Mouse (Mus musculus) cerebellum, adult 8-10 months (tissue): ENCODE data around the gene Cdyl.
"Not testable (repeated sequence)": the region's sequence is repeated elsewhere in the genome, so short reads cannot be mapped to it uniquely, and the experiment has no call there.

Source experiments
- DNase-seq: peaks from one replicate; pipeline ENCODE4 v3.0.0; 2022

Gene Cdyl

DNA sequence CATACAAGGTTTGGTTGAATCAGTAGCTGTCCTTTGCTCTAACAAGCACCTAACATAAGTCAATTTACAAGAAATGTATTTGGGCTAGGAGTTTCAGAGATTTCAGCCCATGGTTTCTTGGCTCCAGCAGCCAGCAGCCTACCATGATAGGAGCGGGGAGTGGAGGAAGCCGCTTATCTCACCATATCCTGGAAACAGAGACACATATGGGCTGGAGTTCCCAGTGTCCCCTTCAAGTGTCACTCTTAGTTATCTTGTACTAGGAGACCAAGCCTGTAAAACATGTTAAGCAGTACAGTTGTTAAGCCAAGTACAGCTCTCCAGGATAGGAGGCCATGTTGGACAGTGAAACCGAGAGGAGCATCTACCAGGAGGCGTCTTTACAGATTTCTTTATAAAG, 147.9 kb downstream of the Cdyl start:
- no peak for DNase-seq

GRCm38 (mm10) chr13:35807940-35808339, 148.3 kb downstream of the Cdyl start:
- no peak for DNase-seq

DNA sequence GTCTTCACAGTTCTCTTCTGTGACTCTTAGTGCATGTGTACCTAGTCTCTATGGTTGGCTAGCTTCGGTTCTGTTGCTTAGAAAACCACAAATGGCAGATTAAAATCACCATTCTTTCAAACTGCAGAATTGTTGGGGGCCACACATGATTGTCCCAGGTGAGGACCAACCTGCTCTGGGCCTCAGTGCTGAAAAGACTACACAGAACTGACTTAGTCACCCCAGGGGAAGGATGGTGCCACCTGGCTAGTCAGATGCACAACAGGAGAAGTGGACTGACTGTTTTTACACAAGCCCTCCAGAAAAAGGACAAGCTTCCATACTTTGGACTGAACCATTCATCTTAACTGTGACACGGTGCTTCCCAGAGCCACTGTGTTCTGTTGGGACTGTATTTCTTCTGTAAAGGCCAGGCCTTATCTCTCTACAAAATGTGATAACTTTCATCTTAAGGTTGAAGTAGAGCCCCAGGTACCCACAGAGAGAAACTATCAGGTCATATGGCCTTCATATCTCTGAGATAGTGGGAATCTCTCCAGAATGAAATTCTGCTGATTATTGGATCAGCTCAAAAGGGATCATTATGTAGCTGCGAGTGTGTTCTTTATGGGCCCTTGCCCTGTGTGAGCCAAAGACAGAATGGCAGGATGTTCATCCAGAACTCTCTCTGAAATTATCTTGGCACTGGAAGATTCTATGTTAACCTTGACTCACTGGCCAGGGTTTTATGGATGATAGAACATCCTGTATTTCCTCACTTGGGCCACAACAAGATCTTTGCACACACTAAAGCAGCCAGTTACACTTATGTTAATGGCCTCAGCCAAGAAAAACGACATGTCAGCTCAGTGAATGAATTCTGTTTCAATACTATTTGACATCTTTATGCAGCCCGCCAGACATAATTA, 149.9 kb downstream of the Cdyl start:
- no peak for DNase-seq

- DNase-seq, result no peak
Measured at GRCm38 (mm10) chr13:35810160-35810537, 150.5 kb downstream of the Cdyl start.

DNA sequence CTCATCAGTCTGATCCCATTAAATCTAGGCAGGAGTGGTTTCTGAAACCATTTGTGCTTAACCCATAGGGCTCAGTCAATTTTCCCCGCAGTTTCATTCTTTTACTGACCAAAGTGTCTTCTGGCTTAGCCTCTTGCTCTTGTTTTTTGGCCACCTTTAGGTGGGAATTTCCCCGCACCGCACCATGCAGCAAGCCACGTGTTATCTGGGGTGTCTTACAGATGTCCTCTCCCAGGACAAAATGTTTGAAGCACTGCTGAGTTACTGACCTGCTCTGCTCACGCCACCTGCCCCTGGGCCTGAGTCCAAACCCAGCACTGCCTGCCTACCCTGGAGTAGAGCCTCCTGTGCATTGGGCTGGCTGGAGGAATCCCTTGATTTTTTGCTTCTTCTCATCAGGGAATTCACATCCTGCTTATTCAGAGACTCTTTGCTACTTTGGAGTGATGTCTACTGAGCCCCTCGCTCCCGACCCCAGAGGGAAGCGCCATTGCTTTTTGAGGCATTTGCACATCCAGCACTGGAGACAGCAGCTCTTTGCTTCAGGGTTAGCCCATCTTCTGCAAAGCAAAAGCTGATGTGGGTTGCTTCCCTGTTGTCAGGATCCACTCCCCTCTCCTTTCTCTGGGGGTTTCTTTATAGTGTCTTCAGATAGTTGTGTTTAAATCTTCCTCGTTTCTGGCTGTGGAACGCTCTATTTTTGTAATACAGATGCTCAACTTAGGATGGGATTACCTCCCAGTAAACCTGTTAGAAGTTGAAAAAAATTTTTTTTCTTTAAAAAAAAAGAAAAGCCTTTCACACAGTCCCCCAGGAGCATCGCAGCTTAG, 151.9 kb downstream of the Cdyl start:
- peak; percentile 38 for DNase-seq

DNA sequence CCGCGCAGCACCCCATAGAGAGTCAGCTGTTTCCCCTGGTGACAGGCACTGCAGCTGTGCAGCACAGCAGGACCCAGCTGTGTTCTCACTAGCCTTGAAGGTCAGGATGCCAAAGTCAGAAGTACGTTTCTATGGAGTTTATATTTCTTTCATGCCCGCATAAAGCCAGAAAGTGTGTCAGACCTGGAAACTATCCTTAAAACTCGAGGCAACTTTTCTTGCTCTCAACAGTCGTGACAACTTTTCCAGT, 152.5 kb downstream of the Cdyl start:
- no peak for DNase-seq

- DNase-seq, result no peak
Measured at GRCm38 (mm10) chr13:35813348-35814127, 153.9 kb downstream of the Cdyl start.

- no peak for DNase-seq
Measured at GRCm38 (mm10) chr13:35815205-35815726, 155.6 kb downstream of the Cdyl start.

DNA sequence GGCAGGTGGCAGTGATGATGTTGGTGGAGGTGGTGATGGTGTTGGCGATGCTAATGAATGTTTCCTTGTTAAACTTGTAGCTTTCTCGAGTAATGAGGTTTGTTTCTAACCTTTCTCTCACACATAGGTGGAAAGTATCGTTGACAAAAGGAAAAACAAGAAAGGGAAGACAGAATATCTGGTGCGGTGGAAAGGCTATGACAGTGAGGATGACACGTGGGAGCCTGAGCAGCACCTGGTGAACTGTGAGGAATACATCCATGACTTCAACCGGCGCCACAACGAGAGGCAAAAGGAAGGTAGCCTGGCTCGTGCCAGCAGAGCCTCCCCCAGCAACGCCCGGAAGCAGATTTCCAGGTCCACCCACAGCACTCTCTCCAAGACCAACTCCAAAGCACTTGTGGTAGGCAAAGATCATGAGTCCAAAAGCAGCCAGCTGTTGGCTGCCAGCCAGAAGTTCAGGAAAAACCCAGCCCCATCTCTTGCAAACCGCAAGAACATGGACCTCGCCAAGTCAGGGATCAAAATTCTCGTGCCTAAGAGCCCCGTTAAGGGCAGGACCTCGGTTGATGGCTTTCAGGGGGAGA, 156.2 kb downstream of the Cdyl start:
- DNase-seq, result no peak

- DNase-seq, result no peak
Measured at GRCm38 (mm10) chr13:35817626-35818025, 158.0 kb downstream of the Cdyl start.

DNA sequence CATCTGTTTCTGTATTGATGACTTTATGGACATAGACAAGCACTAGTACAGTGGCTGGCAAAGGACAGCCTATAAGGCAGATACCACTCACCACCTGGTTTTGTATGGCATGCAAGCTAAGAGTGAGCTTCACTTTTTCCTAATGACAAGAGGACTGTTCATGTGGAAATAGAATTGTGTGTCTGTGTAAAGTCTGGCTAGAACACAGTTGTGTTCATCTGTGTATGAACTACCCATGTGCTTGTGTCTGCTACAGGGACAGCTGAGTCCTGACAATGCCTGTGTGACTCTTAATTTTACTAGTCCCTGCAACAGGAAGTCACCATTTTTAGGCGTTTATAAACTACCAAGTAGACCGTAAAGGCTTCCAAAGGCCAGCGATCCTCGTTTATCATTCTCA, 158.4 kb downstream of the Cdyl start:
- no peak for DNase-seq

DNA sequence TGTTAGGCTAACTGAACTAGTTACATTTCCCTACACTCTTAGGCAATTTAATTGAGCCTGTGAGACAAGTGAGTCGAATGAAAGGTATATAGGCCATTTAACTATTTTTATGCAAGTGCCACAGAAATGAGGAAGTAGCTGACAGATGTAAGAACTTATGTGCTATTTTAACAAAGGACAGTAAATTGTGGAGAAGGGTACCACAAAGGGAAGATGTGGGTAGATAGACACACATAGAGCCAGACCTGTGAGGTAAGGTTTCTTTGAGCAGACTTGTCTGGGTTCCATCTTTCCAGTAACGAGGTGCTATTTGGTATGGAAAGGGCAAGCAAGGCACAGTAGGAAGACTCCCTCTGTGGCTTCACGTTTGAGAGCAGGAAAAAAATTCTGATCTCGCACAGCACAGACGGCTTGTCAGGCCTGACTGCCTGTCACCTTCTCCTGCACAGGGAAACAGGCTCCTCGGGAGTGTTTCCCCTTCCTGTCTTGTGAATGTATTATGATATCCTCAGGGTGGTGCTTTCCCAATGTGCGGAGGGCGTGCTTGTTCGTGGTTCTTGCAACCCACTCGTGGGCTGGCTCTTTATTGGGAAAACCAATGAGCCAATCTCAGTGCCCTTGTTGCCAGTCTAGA, 162.3 kb downstream of the Cdyl start:
- no peak for DNase-seq

DNA sequence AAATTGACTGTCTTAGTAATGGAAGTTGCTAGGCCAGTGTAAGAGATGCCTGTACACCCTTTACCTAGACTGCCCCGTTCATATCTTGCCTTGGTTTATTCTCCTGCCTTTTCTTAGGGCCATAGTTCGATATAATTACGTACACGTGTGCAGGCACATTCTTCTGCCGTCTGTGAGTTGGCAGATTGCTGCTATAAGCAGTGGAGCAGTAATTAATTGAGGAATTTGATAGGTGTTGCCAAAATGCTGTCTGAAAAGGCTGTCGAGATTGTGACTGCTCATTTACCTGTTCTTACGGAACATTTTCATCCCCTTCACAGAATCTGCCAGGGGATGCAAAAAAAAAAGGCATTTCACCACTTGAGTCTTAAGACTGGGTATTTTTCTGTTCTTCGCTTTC, 163.2 kb downstream of the Cdyl start:
- no peak for DNase-seq

- no peak for DNase-seq
Measured at GRCm38 (mm10) chr13:35825639-35826038, 166.0 kb downstream of the Cdyl start.

GRCm38 (mm10) chr13:35832676-35833075, 173.0 kb downstream of the Cdyl start:
- peak; percentile 37 for DNase-seq

DNA sequence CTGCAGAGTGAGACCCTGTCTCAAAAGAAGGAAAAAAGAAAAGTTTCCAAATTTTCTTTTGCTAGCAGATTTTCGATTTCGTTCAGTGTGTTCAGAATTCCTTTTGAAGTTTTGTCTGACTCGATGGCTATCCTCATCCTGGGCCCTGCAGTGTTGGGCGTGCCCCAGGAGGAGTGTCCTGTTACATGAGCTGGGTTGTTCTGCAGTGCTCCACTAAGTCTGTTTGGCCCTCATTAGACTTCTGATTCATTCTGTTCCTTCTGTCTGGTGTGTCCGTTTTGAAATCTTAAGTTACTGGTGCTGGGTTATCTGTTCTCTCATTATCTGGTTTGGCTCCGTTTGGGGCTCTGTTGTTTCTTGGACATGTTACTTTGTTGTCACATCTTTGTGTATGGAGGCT, 174.3 kb downstream of the Cdyl start:
- DNase-seq, result no peak

DNA sequence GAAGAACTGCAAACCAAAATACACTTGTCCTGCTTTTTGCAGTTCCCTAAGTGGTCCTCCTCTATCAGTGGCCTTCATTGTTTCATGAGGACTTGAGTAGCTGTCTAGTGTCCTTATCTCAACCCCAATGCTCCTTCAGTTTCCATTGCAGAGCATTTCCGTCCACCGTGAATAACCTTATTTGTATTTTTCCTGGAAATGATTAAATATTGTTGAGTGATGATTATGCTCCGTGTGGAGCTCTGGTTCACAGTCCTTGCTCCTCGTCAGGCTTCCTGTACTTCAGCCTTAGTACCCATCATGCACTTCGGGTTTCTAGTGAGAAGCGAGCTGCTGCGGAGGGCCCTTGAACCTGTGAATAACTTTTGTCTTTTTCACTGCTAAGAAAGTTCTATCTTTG, 176.0 kb downstream of the Cdyl start:
- DNase-seq, result no peak

- not testable (repeated sequence) for DNase-seq
Measured at GRCm38 (mm10) chr13:35836501-35836900, 176.9 kb downstream of the Cdyl start.

GRCm38 (mm10) chr13:35840102-35840501, 180.5 kb downstream of the Cdyl start:
- no peak for DNase-seq

DNA sequence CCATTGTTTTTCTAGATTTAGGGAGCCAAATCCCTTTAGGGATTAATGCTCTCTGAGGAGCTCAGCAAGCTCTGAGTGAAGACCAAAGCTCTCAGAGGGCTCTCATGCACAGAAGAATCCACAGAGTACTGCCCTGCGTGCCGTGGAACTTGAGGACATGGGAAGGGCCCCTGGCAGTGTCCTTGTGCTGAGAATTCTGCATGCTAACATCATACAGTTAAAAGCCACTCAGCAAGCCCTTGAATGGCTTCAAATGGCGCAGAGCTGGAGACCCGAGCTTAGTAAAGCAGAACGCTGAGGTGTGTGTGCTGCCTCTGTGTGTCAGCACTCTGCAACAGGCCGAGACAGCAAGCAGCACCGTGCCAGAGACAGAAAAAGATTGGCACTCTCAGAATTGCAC, 183.8 kb downstream of the Cdyl start:
- DNase-seq, result no peak

- DNase-seq, result no peak
Measured at GRCm38 (mm10) chr13:35845306-35845705, 185.7 kb downstream of the Cdyl start.

- peak; percentile 27 for DNase-seq
Measured at GRCm38 (mm10) chr13:35848694-35849093, 189.1 kb downstream of the Cdyl start.
